Mouse (Mus musculus): ENCODE measurements around the gene Dbp.

GRCm38 (mm10) chr7:45719738-45720412 is 15.0 kb downstream of the Dbp start:
- no peak for TF ChIP-seq CTCF (IDR thresholded peaks at IDR 0.05; ENCODE audit: extremely low read depth, insufficient read depth, insufficient read length, insufficient replicate concordance)
- no peak for TF ChIP-seq POLR2A (IDR thresholded peaks at IDR 0.05; ENCODE audit: low read depth, low read length)
